In the genomic region with DNA sequence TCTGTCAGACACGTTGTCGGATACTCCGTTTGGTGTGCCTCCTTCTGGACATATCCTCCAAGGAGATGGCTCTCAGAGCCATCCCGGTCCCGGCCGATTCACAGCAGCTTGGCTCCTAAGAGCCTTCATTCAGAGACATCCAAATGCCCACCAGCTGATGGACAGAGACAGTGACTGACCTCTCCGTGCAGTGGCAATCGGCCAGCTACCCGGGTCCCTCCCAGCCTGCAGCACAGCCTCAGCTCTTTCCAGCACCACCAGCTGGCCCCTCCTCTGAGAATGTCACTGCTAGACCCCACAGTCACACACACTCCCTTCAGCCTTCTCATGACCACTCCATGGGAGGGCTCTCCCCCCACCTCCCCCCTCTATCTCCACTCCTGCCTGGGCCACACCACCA, we compare ENCODE assay signal across 31 mouse cellular contexts. TPM values are rescaled to one million over a fixed set of nuclear protein-coding genes. Genes with fewer than 3 reads are reported as not detected.
DNase-seq lines count a peak whose midpoint lies in the region; ATAC-seq and TF ChIP-seq lines count a peak whose summit lies in the region.
"Had no signal": no experiment of that assay in that cellular context is flagged by ENCODE, and none has a peak within 500 bp of the region (broad histone marks: within the 10 kb centered on the region; RNA-seq: fewer than 3 reads in every experiment).

No protein-coding gene starts in this region.

- H3K27ac ChIP-seq in heart, embryonic 10.5 days = peak overlapping the region; percentile 18; the same call in 1 of the 2 replicates
- no peak overlapping the region for H3K27ac ChIP-seq in stomach, postnatal 0 days (replicated peaks)
- H3K27ac ChIP-seq: embryonic facial prominence, embryonic 12.5 days; forebrain, embryonic 10.5 days; heart, adult 2 months; heart, embryonic 15.5 days; hindbrain, embryonic 13.5 days; liver, embryonic 14.5 days; midbrain, embryonic 15.5 days; neural tube, embryonic 15.5 days had no signal

- H3K27me3 ChIP-seq in heart, embryonic 10.5 days (ENCODE audit: insufficient read depth, poor library complexity, severe bottlenecking) = 0 out of 2 replicates have a peak, but pooled peaks cover 5% of the 10 kb centered on the region
- no peaks in the 10 kb centered on the region for H3K27me3 ChIP-seq in stomach, postnatal 0 days (ENCODE audit: control insufficient read depth, insufficient read depth, low read length)
- H3K27me3 ChIP-seq: CH12.LX; embryonic facial prominence, embryonic 12.5 days; heart, embryonic 15.5 days; hindbrain, embryonic 13.5 days; midbrain, embryonic 15.5 days; neural tube, embryonic 15.5 days had no signal

- H3K36me3 ChIP-seq in heart, embryonic 10.5 days = no peaks in the 10 kb centered on the region
- H3K36me3 ChIP-seq in stomach, postnatal 0 days (ENCODE audit: control insufficient read depth, insufficient read depth, low read length) = no peaks in the 10 kb centered on the region
- H3K36me3 ChIP-seq: embryonic facial prominence, embryonic 12.5 days; forebrain, embryonic 10.5 days; heart, embryonic 15.5 days; hindbrain, embryonic 13.5 days; midbrain, embryonic 15.5 days; neural tube, embryonic 15.5 days had no signal

- no peaks in the 10 kb centered on the region for H3K9me3 ChIP-seq in heart, embryonic 10.5 days
- H3K9me3 ChIP-seq in stomach, postnatal 0 days (ENCODE audit: control insufficient read depth, low read length) = no peaks in the 10 kb centered on the region
- H3K9me3 ChIP-seq: embryonic facial prominence, embryonic 12.5 days; forebrain, embryonic 10.5 days; heart, embryonic 15.5 days; hindbrain, embryonic 13.5 days; midbrain, embryonic 15.5 days; neural tube, embryonic 15.5 days had no signal

- H3K4me2 ChIP-seq in stomach, postnatal 0 days (replicated peaks; ENCODE audit: low read depth) = no peak overlapping the region
- H3K4me2 ChIP-seq: embryonic facial prominence, embryonic 12.5 days; heart, embryonic 15.5 days; hindbrain, embryonic 13.5 days; midbrain, embryonic 15.5 days; neural tube, embryonic 15.5 days had no signal

- ATAC-seq in stomach, postnatal 0 days (ENCODE audit: low FRiP score, low TSS enrichment) = no peak
- ATAC-seq: activated CD4-positive, CD25-positive, alpha-beta regulatory T cell, adult 4 months; forebrain, embryonic 16.5 days; intestine, postnatal 0 days had no signal

- 72% methylated on average over 9 of the region's 9 CpGs for WGBS in heart, embryonic 10.5 days
- 62% methylated on average over 9 of the region's 9 CpGs for WGBS in stomach, postnatal 0 days

- no peak for TF ChIP-seq CTCF in stomach, postnatal 0 days (IDR thresholded peaks at IDR 0.05; ENCODE audit: low read depth)

- intact Hi-C loops in heart, postnatal 10 days (cut with DNase I) = loop anchor here (2.0 kb wide), 1 partner anchor 34 kb away; no protein-coding TSS in a partner anchor
- intact Hi-C loops in left cerebral cortex, postnatal 4 days (cut with DNase I) = no loop called here
- intact Hi-C loops in left cerebral cortex, postnatal 25 days (cut with DNase I) = no loop called here

- H3K9ac ChIP-seq in stomach, postnatal 0 days (ENCODE audit: low read length) = 0 out of 2 replicates have a peak overlapping the region, but pooled peaks have one; percentile 4
- H3K9ac ChIP-seq: embryonic facial prominence, embryonic 12.5 days; heart, embryonic 15.5 days; hindbrain, embryonic 13.5 days; liver, embryonic 14.5 days; midbrain, embryonic 15.5 days; neural tube, embryonic 15.5 days had no signal

- TF ChIP-seq EP300 in stomach, postnatal 0 days (optimal IDR thresholded peaks at IDR 0.05) = no peak

- peak; percentile 34 for DNase-seq in cerebellum, adult 9-11 months
- DNase-seq in cerebellum, postnatal 36 days = no peak
- no peak for DNase-seq in heart, embryonic 10.5 days (ENCODE audit: low spot score)
- no peak for DNase-seq in heart, postnatal 10 days
- peak; percentile 67 for DNase-seq in left cerebral cortex, postnatal 4 days
- no peak for DNase-seq in left cerebral cortex, postnatal 25 days (ENCODE audit: low spot score in 2 of 2)
- no peak for DNase-seq in stomach, postnatal 0 days (ENCODE audit: low spot score)
- DNase-seq: adrenal gland, adult 2 months; adrenal gland, postnatal 36 days; cerebellum, adult 9-10 months; heart, adult 2 months; heart, postnatal 36 days; kidney, adult 9 months; kidney, postnatal 36 days; liver; retina, postnatal 1 day; right cerebral cortex, postnatal 14 days; thymus, postnatal 14 days had no signal

- no peak overlapping the region for H3K4me3 ChIP-seq in heart, embryonic 10.5 days
- no peak overlapping the region for H3K4me3 ChIP-seq in stomach, postnatal 0 days (ENCODE audit: low read depth, low read length)
- H3K4me3 ChIP-seq: embryonic facial prominence, embryonic 12.5 days; forebrain, embryonic 10.5 days; heart, adult 2 months; heart, embryonic 15.5 days; hindbrain, embryonic 13.5 days; midbrain, embryonic 15.5 days; neural tube, embryonic 15.5 days had no signal

- H3K4me1 ChIP-seq in heart, embryonic 10.5 days = peaks cover 22% of the 10 kb centered on the region
- H3K4me1 ChIP-seq in stomach, postnatal 0 days (replicated peaks; ENCODE audit: control insufficient read depth, insufficient read depth) = no peaks in the 10 kb centered on the region

RNA-seq across cellular contexts. Expression of gene Cstad, which starts 39.6 kb away (rescaled TPM):
- 1.2 and 1.4 TPM in 2 replicates for polyA plus RNA-seq in heart, embryonic 10.5 days (2016; fragmentation: Nextera tagmentation; extraction: Ambion mirVana)
- 1 to 10 TPM; 1.9 to 3.1 TPM for total RNA-seq in heart, postnatal 10 days (2021)
- 1 to 10 TPM; 3.0 to 3.7 TPM for total RNA-seq in left cerebral cortex, postnatal 4 days (2021)
- total RNA-seq in left cerebral cortex, postnatal 25 days (2021) = 1 to 10 TPM; 4.2 to 5.5 TPM
- 0.57 and 0.63 TPM in 2 replicates for polyA plus RNA-seq in stomach, postnatal 0 days (2015; fragmentation: Nextera tagmentation; extraction: Ambion mirVana)
- total RNA-seq: megakaryocyte-erythroid progenitor cell, adult 5-6 weeks had no signal
- polyA plus RNA-seq: small intestine, adult 2 months had no signal

Comparison
In these comparisons a context has a peak if more than half of its experiments do, and no peak if none do; other contexts are left out.
1. DNase-seq: peak in cerebellum, adult 9-11 months (single experiment) and left cerebral cortex, postnatal 4 days (single experiment); none in cerebellum, postnatal 36 days (0 of 2), heart, embryonic 10.5 days (single experiment), heart, postnatal 10 days (0 of 2), left cerebral cortex, postnatal 25 days (0 of 2) and stomach, postnatal 0 days (single experiment).